ENCODE assay signal across 9 mouse cellular contexts in genomic region chr17:29262259-29262649, GRCm38 (mm10). TPM values are rescaled to one million over a fixed set of nuclear protein-coding genes. Genes with fewer than 3 reads are reported as not detected.
DNase-seq lines count a peak whose midpoint lies in the region; ATAC-seq and TF ChIP-seq lines count a peak whose summit lies in the region.
"Had no signal": no experiment of that assay in that cellular context is flagged by ENCODE, and none has a peak within 500 bp of the region (broad histone marks: within the 10 kb centered on the region; RNA-seq: fewer than 3 reads in every experiment).

No protein-coding gene starts in this region.

- H3K27ac ChIP-seq in forebrain, embryonic 10.5 days: no peak overlapping the region
- no peak overlapping the region for H3K27ac ChIP-seq in forebrain, embryonic 16.5 days (ENCODE audit: low read length)
- H3K27ac ChIP-seq in CH12.LX (ENCODE audit: insufficient read depth, low read depth) (no peak overlapping the region), macrophage (no peak overlapping the region)
- H3K27ac ChIP-seq in hindbrain, embryonic 10.5 days: no peak overlapping the region

- dilution Hi-C loops in CH12.LX (cut with MboI; ENCODE audit: extremely low pct_ligation_motif_present, extremely low pct_unique_long_range_greater_than_20kb, low sequenced_read_pairs): no loop called here

- peaks cover 62% of the 10 kb centered on the region for H3K4me1 ChIP-seq in forebrain, embryonic 10.5 days
- peaks cover 34% of the 10 kb centered on the region for H3K4me1 ChIP-seq in forebrain, embryonic 16.5 days (replicated peaks; ENCODE audit: control insufficient read depth, insufficient read depth, low read length)
- peaks cover 13 to 43% of the 10 kb centered on the region in 2 experiments for H3K4me1 ChIP-seq in CH12.LX (ENCODE audit: control insufficient read depth in 1 of 2, insufficient read depth in 2 of 2)
- H3K4me1 ChIP-seq in hindbrain, embryonic 10.5 days (replicated peaks): peaks cover 47% of the 10 kb centered on the region

- in situ Hi-C loops in CH12.LX (cut with MboI; ENCODE audit: low pct_ligation_motif_present, low pct_unique_long_range_greater_than_20kb, low sequenced_read_pairs): loop anchor here (5.0 kb wide), 2 partner anchors 105 to 250 kb away; no protein-coding TSS in a partner anchor

- no peak for TF ChIP-seq RAD21 in CH12.LX (IDR thresholded peaks at IDR 0.05; ENCODE audit: low read depth, low read length)

- no peaks in the 10 kb centered on the region for H3K27me3 ChIP-seq in forebrain, embryonic 10.5 days (ENCODE audit: poor library complexity, severe bottlenecking)
- no peaks in the 10 kb centered on the region for H3K27me3 ChIP-seq in forebrain, embryonic 16.5 days (replicated peaks; ENCODE audit: control insufficient read depth, insufficient read depth, low read length)
- H3K27me3 ChIP-seq in CH12.LX (replicated peaks): no peaks in the 10 kb centered on the region
- no peaks in the 10 kb centered on the region for H3K27me3 ChIP-seq in hindbrain, embryonic 10.5 days (ENCODE audit: insufficient read depth, poor library complexity, severe bottlenecking)

- TF ChIP-seq POLR2A in CH12.LX (IDR thresholded peaks at IDR 0.05; ENCODE audit: low read depth, low read length): no peak

- TF ChIP-seq CTCF in CH12.LX (conservative IDR thresholded peaks at IDR 0.05 in 1 of 2, IDR thresholded peaks at IDR 0.05 in 1 of 2; ENCODE audit: low read depth in 2 of 2, low read length in 2 of 2): peak in 1 of 2 experiments; percentile 44; a peak in 2 of 4 replicates

- no peak overlapping the region for H3K9ac ChIP-seq in forebrain, embryonic 16.5 days (replicated peaks; ENCODE audit: low read depth, low read length)
- no peak overlapping the region for H3K9ac ChIP-seq in CH12.LX (ENCODE audit: insufficient read depth, low read depth)

- H3K36me3 ChIP-seq in forebrain, embryonic 10.5 days (replicated peaks): peaks cover 48% of the 10 kb centered on the region
- peaks cover 5% of the 10 kb centered on the region; the same call in 1 of the 2 replicates for H3K36me3 ChIP-seq in forebrain, embryonic 16.5 days (ENCODE audit: control insufficient read depth, insufficient read depth)
- H3K36me3 ChIP-seq in CH12.LX (replicated peaks in 1 of 2; ENCODE audit: control insufficient read depth in 1 of 2, insufficient read depth in 1 of 2, low read length in 1 of 2): peaks cover 22 to 34% of the 10 kb centered on the region in 2 experiments
- H3K36me3 ChIP-seq in hindbrain, embryonic 10.5 days: peaks cover 47% of the 10 kb centered on the region
- peaks cover 20% of the 10 kb centered on the region; the same call in 1 of the 2 replicates for H3K36me3 ChIP-seq in macrophage (ENCODE audit: inconsistent target)

- no peak for TF ChIP-seq EP300 in CH12.LX (IDR thresholded peaks at IDR 0.05; ENCODE audit: low read length)

- WGBS in forebrain, embryonic 10.5 days: 81% methylated on average over 2 of the region's 2 CpGs
- WGBS in forebrain, embryonic 16.5 days: 43% methylated on average over 2 of the region's 2 CpGs
- WGBS in hindbrain, embryonic 10.5 days: 63% methylated on average over 2 of the region's 2 CpGs
- WGBS in macrophage (ENCODE audit: missing documents): 33% methylated on average over 2 of the region's 2 CpGs

- H3K79me2 ChIP-seq in CH12.LX (replicated peaks; ENCODE audit: control insufficient read depth, extremely low read depth, insufficient read depth, poor library complexity, severe bottlenecking): peaks cover 46% of the 10 kb centered on the region
- H3K79me2 ChIP-seq in macrophage (ENCODE audit: inconsistent target): peaks cover 59% of the 10 kb centered on the region

- no peak overlapping the region; the same call in 1 of the 2 replicates for H3K4me2 ChIP-seq in forebrain, embryonic 16.5 days (ENCODE audit: low read length)
- H3K4me2 ChIP-seq in CH12.LX (ENCODE audit: insufficient read depth, low read depth, poor library complexity, severe bottlenecking): peak overlapping the region; percentile 86

- H3K4me3 ChIP-seq in forebrain, embryonic 10.5 days: peak overlapping the region; percentile 87
- H3K4me3 ChIP-seq in forebrain, embryonic 16.5 days (replicated peaks; ENCODE audit: low read length): no peak overlapping the region
- H3K4me3 ChIP-seq in CH12.LX (replicated peaks in 1 of 3; ENCODE audit: low read depth in 2 of 3, low read length in 2 of 3, poor library complexity in 1 of 3) (peak overlapping the region; percentile 47 to 58 (median 54)), macrophage (ENCODE audit: inconsistent target) (peak overlapping the region; percentile 74; the same call in 1 of the 2 replicates)
- H3K4me3 ChIP-seq in hindbrain, embryonic 10.5 days: peak overlapping the region; percentile 94

- no peaks in the 10 kb centered on the region for H3K9me3 ChIP-seq in forebrain, embryonic 10.5 days
- no peaks in the 10 kb centered on the region for H3K9me3 ChIP-seq in forebrain, embryonic 16.5 days (ENCODE audit: control insufficient read depth, low read length)
- H3K9me3 ChIP-seq in CH12.LX (replicated peaks; ENCODE audit: low read length): no peaks in the 10 kb centered on the region
- no peaks in the 10 kb centered on the region for H3K9me3 ChIP-seq in hindbrain, embryonic 10.5 days

- DNase-seq in forebrain, embryonic 10.5 days (ENCODE audit: extremely low spot score, low spot score): no peak
- no peak for DNase-seq in CH12.LX (ENCODE audit: extremely low read depth)
- DNase-seq in hindbrain, embryonic 10.5 days (ENCODE audit: low spot score): no peak
- DNase-seq in adrenal gland, postnatal 10 days: no peak
- DNase-seq: right cerebral cortex, postnatal 14 days had no signal

- ATAC-seq in forebrain, embryonic 16.5 days: no peak
- no peak for ATAC-seq in monocyte, adult 5-6 weeks (replicated peaks; ENCODE audit: insufficient number of reproducible peaks, low FRiP score, low TSS enrichment, poor library complexity, severe bottlenecking)
- no peak for ATAC-seq in megakaryocyte progenitor cell, adult 5-6 weeks (replicated peaks; ENCODE audit: poor library complexity)

RNA-seq across cellular contexts. Expression of gene Ppil1, which starts 1.7 kb away (rescaled TPM):
- polyA plus RNA-seq in forebrain, embryonic 10.5 days (2016; fragmentation: Nextera tagmentation; extraction: Ambion mirVana): 230 and 235 TPM in 2 replicates
- 118 and 125 TPM in 2 replicates for polyA plus RNA-seq in forebrain, embryonic 16.5 days (2015; fragmentation: Nextera tagmentation; extraction: Ambion mirVana)
- total RNA-seq in CH12.LX (2012; rRNA removed): 97.2 and 123 TPM in 2 replicates
- 135 and 143 TPM in 2 replicates for total RNA-seq in CH12.LX (2014; rRNA removed)
- polyA plus RNA-seq in CH12.LX (2012; ENCODE audit: insufficient read length, low read depth): 107 and 110 TPM in 2 replicates
- polyA plus RNA-seq in hindbrain, embryonic 10.5 days (2016; fragmentation: Nextera tagmentation; extraction: Ambion mirVana): 173 and 211 TPM in 2 replicates
- total RNA-seq in macrophage (2018; cell fraction: chromatin; rRNA removed): 10 to 100 TPM in 10 of 26 experiments, 1 to 10 TPM in 14, not detected in 2; 2.3 to 18.1 (median 7.2) TPM
- 10 to 100 TPM in 23 of 26 experiments, 1 to 10 TPM in 3; 8.2 to 23.2 (median 14.9) TPM for total RNA-seq in macrophage (2018; cell fraction: cytosol; rRNA removed)
- 10 to 100 TPM in 8 of 26 experiments, 1 to 10 TPM in 18; 1.3 to 21.1 (median 5.9) TPM for total RNA-seq in macrophage (2018; cell fraction: nucleus; rRNA removed)
- 10.6 to 36.8 TPM (median 15.8 TPM) in 3 replicates for polyA plus RNA-seq in macrophage (2018)
- 10 to 100 TPM; 24.6 to 27.9 TPM for total RNA-seq in adrenal gland, postnatal 10 days (2021)
- total RNA-seq in monocyte, adult 5-6 weeks (2017): 12.7 to 24.2 TPM (median 17.9 TPM) in 3 replicates
- 67.3 and 73.9 TPM in 2 replicates for total RNA-seq in megakaryocyte progenitor cell, adult 5-6 weeks (2015)
- total RNA-seq in megakaryocyte progenitor cell, adult 5-6 weeks (2017): 82.0 and 103 TPM in 2 replicates

RNA-seq across cellular contexts. Expression of gene BC004004, which starts 6.3 kb away (rescaled TPM):
- polyA plus RNA-seq in forebrain, embryonic 10.5 days (2016; fragmentation: Nextera tagmentation; extraction: Ambion mirVana): 54.6 and 56.6 TPM in 2 replicates
- polyA plus RNA-seq in forebrain, embryonic 16.5 days (2015; fragmentation: Nextera tagmentation; extraction: Ambion mirVana): 102 and 108 TPM in 2 replicates
- total RNA-seq in CH12.LX (2012; rRNA removed) (69.1 and 75.1 TPM in 2 replicates), CH12.LX (2014; rRNA removed) (86.1 and 89.1 TPM in 2 replicates)
- polyA plus RNA-seq in CH12.LX (2012; ENCODE audit: insufficient read length, low read depth) (60.4 and 67.9 TPM in 2 replicates), macrophage (2018) (108 to 138 TPM (median 122 TPM) in 3 replicates)
- 58.7 and 68.6 TPM in 2 replicates for polyA plus RNA-seq in hindbrain, embryonic 10.5 days (2016; fragmentation: Nextera tagmentation; extraction: Ambion mirVana)
- 10 to 100 TPM; 15.1 to 78.1 (median 48.7) TPM for total RNA-seq in macrophage (2018; cell fraction: chromatin; rRNA removed)
- 100 to 1,000 TPM in 23 of 26 experiments, 10 to 100 TPM in 3; 92.9 to 134 (median 118) TPM for total RNA-seq in macrophage (2018; cell fraction: cytosol; rRNA removed)
- 10 to 100 TPM; 36.8 to 89.3 (median 56.1) TPM for total RNA-seq in macrophage (2018; cell fraction: nucleus; rRNA removed)
- 100 to 1,000 TPM; 158 to 160 TPM for total RNA-seq in adrenal gland, postnatal 10 days (2021)
- total RNA-seq in monocyte, adult 5-6 weeks (2017): 67.0 to 84.4 TPM (median 75.3 TPM) in 3 replicates
- 85.3 and 97.7 TPM in 2 replicates for total RNA-seq in megakaryocyte progenitor cell, adult 5-6 weeks (2015)
- total RNA-seq in megakaryocyte progenitor cell, adult 5-6 weeks (2017): 84.9 and 99.2 TPM in 2 replicates

RNA-seq across cellular contexts. Expression of gene Cpne5, which starts 24.3 kb away (rescaled TPM):
- polyA plus RNA-seq in forebrain, embryonic 10.5 days (2016; fragmentation: Nextera tagmentation; extraction: Ambion mirVana): 5.3 and 6.2 TPM in 2 replicates
- 25.0 and 35.5 TPM in 2 replicates for polyA plus RNA-seq in forebrain, embryonic 16.5 days (2015; fragmentation: Nextera tagmentation; extraction: Ambion mirVana)
- total RNA-seq in CH12.LX (2012; rRNA removed) (0.50 and 1.3 TPM in 2 replicates), CH12.LX (2014; rRNA removed) (0.68 and 0.74 TPM in 2 replicates)
- polyA plus RNA-seq in CH12.LX (2012; ENCODE audit: insufficient read length, low read depth) (1.4 and 1.9 TPM in 2 replicates), macrophage (2018) (not detected in 3 replicates)
- polyA plus RNA-seq in hindbrain, embryonic 10.5 days (2016; fragmentation: Nextera tagmentation; extraction: Ambion mirVana): 3.0 and 5.6 TPM in 2 replicates
- under 1 TPM in 12 of 26 experiments, not detected in 14; 0.06 to 0.21 (median 0.11) TPM for total RNA-seq in macrophage (2018; cell fraction: chromatin; rRNA removed)
- total RNA-seq in macrophage (2018; cell fraction: cytosol; rRNA removed): under 1 TPM in 1 of 26 experiments, not detected in 25; 0.05 TPM
- under 1 TPM in 3 of 26 experiments, not detected in 23; 0.06 to 0.13 (median 0.08) TPM for total RNA-seq in macrophage (2018; cell fraction: nucleus; rRNA removed)
- total RNA-seq in adrenal gland, postnatal 10 days (2021): 1 to 10 TPM; 1.0 to 1.6 TPM
- total RNA-seq in monocyte, adult 5-6 weeks (2017): 2.1 TPM in 1 of 3 replicates, not detected in the others
- 0.64 and 0.90 TPM in 2 replicates for total RNA-seq in megakaryocyte progenitor cell, adult 5-6 weeks (2015)
- 0.96 and 3.5 TPM in 2 replicates for total RNA-seq in megakaryocyte progenitor cell, adult 5-6 weeks (2017)

RNA-seq across cellular contexts. Expression of gene Pi16, which starts 55.2 kb away (rescaled TPM):
- polyA plus RNA-seq in forebrain, embryonic 10.5 days (2016; fragmentation: Nextera tagmentation; extraction: Ambion mirVana): 0.71 and 0.73 TPM in 2 replicates
- 1.2 and 2.0 TPM in 2 replicates for polyA plus RNA-seq in forebrain, embryonic 16.5 days (2015; fragmentation: Nextera tagmentation; extraction: Ambion mirVana)
- total RNA-seq in CH12.LX (2012; rRNA removed) (0.13 TPM in 1 of 2 replicates, not detected in the other), CH12.LX (2014; rRNA removed) (not detected in 2 replicates)
- polyA plus RNA-seq in CH12.LX (2012; ENCODE audit: insufficient read length, low read depth) (not detected in 2 replicates), macrophage (2018) (0.22 TPM in 1 of 3 replicates, not detected in the others)
- 0.71 and 1.1 TPM in 2 replicates for polyA plus RNA-seq in hindbrain, embryonic 10.5 days (2016; fragmentation: Nextera tagmentation; extraction: Ambion mirVana)
- total RNA-seq in macrophage (2018; cell fraction: chromatin; rRNA removed): not detected
- total RNA-seq in macrophage (2018; cell fraction: cytosol; rRNA removed): under 1 TPM in 13 of 26 experiments, not detected in 13; 0.04 to 0.28 (median 0.09) TPM
- under 1 TPM in 4 of 26 experiments, not detected in 22; 0.24 to 0.47 (median 0.38) TPM for total RNA-seq in macrophage (2018; cell fraction: nucleus; rRNA removed)
- total RNA-seq in adrenal gland, postnatal 10 days (2021): 10 to 100 TPM; 24.5 to 26.1 TPM
- 16.9 to 37.3 TPM (median 22.0 TPM) in 3 replicates for total RNA-seq in monocyte, adult 5-6 weeks (2017)
- total RNA-seq in megakaryocyte progenitor cell, adult 5-6 weeks (2015): 3.5 and 4.8 TPM in 2 replicates
- total RNA-seq in megakaryocyte progenitor cell, adult 5-6 weeks (2017): 5.8 and 8.5 TPM in 2 replicates
